Mouse (Mus musculus) embryonic fibroblast, embryonic 13.5 days (primary cell): Measurements from ENCODE around the gene Mtch2.

Source experiments
- CTCF ChIP-seq: IDR thresholded peaks from 2 replicates; pipeline ENCODE4 v1.5.1; 2011; ENCODE audit warnings: mild to moderate bottlenecking, control low read depth, low read length, moderate library complexity, borderline replicate concordance; ENCODE audit not compliant: insufficient read depth
- POLR2A ChIP-seq: IDR thresholded peaks from 2 replicates; pipeline ENCODE4 v1.6.1; 2011; ENCODE audit warnings: low read depth, mild to moderate bottlenecking, control low read depth, low read length, moderate library complexity

DNA sequence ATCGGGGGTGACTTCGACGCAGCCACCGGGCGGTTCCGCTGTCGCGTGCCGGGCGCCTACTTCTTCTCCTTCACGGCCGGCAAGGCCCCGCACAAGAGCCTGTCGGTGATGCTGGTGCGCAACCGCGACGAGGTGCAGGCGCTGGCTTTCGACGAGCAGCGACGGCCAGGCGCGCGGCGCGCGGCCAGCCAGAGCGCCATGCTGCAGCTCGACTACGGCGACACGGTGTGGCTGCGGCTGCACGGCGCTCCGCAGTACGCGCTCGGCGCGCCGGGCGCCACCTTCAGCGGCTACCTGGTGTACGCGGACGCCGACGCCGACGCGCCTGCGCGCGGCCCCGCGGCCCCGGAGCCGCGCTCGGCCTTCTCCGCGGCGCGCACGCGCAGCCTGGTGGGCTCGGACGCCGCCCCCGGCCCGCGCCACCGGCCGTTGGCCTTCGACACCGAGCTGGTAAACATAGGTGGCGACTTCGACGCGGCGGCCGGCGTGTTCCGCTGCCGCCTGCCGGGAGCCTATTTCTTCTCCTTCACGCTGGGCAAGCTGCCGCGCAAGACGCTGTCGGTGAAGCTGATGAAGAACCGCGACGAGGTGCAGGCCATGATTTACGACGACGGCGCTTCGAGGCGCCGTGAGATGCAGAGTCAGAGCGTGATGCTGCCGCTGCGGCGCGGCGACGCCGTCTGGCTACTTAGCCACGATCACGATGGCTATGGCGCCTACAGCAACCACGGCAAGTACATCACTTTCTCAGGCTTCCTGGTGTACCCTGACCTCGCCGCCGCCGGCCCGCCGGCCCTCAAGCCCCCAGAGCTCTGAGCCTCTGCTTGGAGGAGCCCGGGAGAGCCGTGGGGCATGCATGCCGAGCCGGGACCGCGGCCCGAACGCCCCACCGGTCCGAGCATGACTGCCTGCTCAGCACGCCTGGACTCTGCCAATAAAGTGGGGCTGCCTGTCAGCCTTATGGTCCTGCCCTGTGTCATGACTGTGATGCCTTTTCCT lies 42.9 kb downstream of the Mtch2 start:
- no peak for TF ChIP-seq CTCF
- no peak for TF ChIP-seq POLR2A
